Mouse (Mus musculus) retina, postnatal 7 days (tissue): ENCODE measurements around the gene Lipt1.
A peak's percentile ranks its signal among the peaks of the same experiment; 100 is the strongest.

Experiments used
- DNase-seq: peaks from one replicate; pipeline ENCODE4 v3.0.0-alpha.2; 2012; ENCODE audit warnings: low read depth, low spot score

The Lipt1 gene

DNA sequence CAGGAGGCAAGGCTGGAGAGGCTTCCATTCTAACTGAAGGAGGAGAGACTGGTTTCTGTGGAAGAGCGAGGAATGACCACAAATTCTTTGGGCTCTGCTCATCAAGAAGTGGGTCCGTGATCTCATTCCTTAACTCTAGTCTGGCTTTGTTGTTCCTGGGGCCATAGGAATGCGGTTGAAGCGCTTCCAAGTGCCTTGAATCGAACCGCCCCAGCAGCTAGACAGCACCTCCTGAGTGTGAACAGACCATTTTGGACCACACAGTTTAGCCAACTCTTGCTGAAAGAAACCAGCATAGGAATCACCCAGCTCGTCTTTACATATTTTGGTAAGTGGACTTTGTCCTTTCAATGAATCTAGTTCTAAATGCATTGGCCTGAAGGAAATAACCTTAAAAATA lies at the start of gene Lipt1:
TSS of gene Lipt1 (plus strand) at position 35 of the 400 bp plus-strand sequence.
- DNase-seq: no peak

DNA sequence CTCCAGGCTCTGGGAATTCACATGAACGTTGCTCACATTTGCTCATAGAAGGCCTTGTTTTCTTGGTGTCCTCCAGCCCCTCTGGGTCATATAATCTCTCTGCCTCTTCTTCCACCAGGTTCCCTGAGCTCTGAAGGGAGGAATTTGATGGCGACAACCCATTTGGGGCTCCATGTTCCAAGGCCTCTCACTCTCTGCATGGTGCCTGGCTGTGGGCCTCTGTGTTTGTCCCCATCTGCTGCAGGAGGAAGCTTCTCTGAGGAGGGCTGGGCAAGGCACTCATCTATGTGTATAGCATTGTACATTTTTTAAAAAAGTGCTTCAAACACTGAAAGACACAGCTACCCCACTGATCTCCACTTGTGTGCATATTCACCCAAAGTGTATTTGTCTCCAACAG lies 39.9 kb upstream of the Lipt1 start:
- DNase-seq: no peak

DNA sequence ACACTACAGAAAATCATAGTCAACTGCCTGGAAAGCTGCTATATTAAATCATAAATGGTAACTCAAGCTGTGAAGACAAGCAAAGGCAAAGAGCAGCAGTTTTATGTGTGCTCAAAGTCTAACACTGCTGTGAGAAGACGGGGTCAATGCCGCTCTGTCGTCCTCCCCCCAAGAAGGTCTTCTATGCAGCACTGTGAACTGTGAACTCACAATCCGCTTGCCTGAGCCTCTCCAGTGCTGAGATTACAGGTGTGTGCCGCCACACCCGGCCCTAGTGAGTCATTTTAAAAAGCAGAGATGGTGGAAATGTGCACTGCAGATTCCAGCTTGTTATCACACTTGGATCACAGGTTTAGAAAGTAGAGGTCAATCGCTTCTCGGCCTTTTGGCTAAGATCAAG lies 24.7 kb upstream of the Lipt1 start:
- DNase-seq: no peak

- no peak for DNase-seq
Measured at GRCm38 (mm10) chr1:37850696-37851095, 20.8 kb upstream of the Lipt1 start.

- peak; percentile 100 for DNase-seq
Measured at GRCm38 (mm10) chr1:37864511-37865400, 6.8 kb upstream of the Lipt1 start.

DNA sequence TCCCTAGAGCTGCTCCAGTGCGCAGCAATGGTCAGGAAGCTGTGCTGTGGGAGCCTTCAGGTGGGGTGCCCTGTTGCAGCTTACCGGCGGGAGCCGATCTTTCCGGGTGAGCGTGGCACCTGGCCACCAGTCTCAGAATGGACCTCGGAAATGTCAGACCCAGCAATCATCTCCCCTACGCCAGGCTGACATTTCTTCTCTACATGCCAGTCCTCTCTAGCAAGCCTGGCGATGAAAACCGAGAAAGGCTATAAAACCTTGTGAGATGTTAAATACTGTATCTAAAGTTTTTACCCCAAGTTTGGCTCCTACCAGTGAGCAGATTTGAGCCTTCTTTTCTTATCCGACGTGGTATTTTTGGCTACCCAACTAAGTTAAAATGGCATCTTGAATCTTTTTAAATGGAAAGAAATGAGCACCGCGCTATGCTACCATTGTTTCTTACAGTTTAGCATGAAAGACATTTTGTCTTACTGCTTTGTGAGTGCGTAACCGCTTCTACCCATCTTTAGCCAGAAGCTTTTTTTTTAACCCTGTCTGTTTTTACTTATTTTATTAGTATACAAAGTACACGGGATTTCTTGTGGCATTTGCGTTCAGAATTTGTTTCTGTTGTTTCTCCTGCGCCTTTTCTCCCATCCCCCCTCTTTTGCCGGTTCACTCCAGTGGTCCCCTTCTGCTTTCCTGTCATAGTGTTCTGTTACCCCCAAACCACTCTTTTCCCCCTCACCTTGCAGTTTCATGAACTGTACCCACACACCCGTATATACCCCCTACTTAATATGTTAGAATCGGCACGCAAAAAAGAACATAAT lies 5.9 kb upstream of the Lipt1 start:
- DNase-seq: no peak

DNA sequence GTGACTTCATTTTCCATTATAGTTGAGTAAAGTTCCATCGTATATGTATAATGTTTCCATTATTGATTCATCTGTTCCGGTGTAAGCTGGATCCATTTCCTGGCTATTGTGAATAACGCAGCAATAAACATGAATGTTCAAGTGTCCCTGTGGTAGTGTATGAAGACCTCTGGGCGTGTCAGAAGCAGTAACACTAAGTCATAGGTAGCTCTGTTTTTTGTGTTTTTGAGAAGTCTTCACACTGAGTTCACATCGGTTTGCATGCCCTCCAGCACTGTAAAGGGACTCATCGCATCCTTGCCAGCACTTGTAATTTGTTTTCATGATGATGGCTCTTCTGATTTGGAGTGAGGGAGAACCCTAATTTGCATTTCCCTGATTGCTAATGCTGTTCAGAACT lies 5.3 kb upstream of the Lipt1 start, which contains the start of gene Tsga10:
TSS of gene Tsga10 (minus strand) at position 144 of the 400 bp plus-strand sequence.
- DNase-seq: no peak

- DNase-seq: no peak
Measured at GRCm38 (mm10) chr1:37867056-37867455, 4.5 kb upstream of the Lipt1 start.

DNA sequence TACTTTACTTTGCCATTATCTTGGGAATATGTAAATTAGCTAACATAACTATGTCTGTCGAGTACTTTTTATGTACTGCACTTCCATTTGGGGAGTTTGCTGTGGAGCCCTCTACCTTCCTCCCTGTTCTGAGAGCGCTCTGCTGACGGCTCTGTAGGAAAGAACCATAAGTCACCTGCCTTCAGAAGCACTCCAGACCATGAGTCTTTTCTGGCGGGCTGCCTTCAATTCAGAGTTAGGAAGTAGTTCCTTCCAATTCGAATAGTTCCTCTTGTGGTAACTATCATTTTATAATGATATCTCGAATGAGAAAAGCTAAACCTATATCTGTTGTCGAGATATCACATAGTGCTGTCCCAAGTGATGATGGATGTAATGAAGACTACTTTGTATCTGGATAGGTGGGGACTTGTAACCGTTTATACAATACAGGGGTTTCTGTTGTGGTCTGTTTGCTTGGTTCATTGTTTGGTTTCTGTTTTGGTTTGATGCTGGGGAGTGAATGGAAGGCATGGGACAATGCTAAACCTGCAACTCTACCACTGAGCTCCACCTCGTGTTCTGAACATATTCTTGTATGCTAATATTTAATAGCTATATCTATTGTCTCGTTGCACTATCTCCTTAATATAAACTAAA lies 3.7 kb upstream of the Lipt1 start:
- DNase-seq: no peak

GRCm38 (mm10) chr1:37868640-37869039 lies 2.9 kb upstream of the Lipt1 start:
- no peak for DNase-seq

DNA sequence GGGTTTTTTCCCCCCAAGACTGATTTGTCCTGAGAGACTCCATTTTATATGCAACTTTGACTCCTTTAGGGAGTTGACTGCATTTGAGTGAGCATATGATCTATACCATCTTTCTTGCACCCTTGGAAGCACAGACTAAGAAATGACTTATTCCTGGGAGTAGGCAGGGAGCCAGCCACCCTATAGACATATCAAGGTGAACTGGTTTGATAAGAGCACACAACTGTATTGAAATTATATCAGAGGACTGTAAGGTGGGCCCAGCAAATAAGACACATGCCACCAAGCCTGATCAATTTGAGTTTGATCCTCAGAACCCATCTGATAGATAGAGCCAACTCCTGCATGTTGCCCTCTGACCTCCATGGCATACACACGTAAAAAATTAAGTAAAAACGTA lies 2.2 kb upstream of the Lipt1 start:
- no peak for DNase-seq

GRCm38 (mm10) chr1:37872131-37873067 lies 861 bp downstream of the Lipt1 start:
- DNase-seq: peak; percentile 41

DNA sequence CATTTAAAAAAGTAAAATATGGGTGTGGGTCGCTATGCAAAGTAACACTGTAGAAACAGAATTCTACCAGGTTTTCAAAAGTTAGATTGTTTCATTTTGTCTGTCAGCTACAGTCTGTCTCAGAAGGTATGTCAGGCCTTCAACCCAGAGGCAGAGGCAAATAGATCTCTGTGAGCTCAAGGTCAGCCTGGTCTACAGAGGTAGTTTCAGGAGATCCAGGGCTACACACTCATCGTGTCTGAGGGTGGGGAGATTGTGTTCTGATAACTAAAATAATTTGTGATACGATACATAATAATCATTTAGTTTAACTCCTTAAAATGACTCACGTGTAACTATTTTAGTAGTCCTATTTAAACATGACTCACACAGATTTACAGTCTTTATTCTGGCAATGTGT lies 1.6 kb downstream of the Lipt1 start:
- DNase-seq: no peak

GRCm38 (mm10) chr1:37877736-37878460 lies 6.4 kb downstream of the Lipt1 start:
- DNase-seq: no peak

DNA sequence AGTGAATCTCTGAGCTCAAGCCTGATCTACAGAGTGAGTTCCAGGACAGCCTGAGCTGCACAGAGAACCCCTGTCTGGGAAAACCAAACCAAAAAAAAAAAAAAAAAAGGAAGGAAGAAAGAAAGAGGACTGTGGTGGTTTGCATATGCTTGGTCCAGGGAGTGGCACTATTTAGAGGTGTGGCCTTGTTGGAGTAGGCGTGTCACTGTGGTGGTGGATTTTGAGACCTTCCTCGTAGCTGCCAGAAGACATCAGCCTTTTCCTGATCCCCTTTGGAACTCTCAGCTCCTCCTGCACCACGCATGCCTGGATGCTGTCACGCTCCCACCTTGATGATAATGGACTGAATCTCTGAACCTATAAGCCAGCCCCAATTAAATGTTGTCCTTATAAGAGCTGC lies 11.9 kb downstream of the Lipt1 start:
- DNase-seq: no peak

DNA sequence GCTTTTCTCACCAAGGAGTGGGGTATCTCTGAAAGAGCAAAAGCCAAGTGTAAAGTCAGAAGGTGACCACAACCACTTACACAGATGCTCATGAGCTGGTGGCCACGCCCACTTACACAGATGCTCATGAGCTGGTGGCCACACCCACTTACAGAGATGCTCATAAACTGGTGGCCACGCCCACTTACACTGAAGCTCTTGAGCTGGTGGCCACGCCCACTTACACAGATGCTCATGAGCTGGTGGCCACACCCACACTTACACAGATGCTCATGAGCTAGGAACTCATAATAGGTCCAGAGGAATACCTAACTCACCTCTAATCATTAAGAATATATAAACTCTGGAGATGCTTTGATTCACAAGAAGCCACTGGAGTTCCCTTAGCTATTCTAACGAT lies 12.9 kb downstream of the Lipt1 start:
- no peak for DNase-seq

DNA sequence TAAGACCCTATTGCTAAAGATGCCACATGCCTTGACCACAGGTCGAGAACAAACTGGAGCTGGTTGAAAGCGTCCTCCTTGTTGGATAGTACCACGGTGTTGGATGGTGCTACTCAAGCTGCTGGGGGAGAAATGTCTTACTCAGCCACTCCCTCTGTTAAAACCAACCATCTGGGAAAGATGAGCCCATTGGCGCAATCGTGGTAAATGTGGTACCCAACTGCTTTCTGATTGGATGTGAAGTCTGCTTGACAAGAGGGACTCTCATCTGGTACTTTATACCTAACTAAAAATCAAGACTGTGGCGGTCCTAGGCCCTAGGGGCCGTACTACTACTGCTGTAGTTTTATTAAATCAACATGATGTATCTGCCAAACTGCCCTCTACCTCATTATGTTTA lies 17.7 kb downstream of the Lipt1 start:
- DNase-seq: no peak

GRCm38 (mm10) chr1:37890025-37890652 lies 18.6 kb downstream of the Lipt1 start, which contains the start of the genes Mitd1 and Mrpl30:
Gene Mitd1 (minus strand): TSS chr1:37890411.
Gene Mrpl30 (plus strand): TSS chr1:37890477.
- DNase-seq: peak; percentile 92

DNA sequence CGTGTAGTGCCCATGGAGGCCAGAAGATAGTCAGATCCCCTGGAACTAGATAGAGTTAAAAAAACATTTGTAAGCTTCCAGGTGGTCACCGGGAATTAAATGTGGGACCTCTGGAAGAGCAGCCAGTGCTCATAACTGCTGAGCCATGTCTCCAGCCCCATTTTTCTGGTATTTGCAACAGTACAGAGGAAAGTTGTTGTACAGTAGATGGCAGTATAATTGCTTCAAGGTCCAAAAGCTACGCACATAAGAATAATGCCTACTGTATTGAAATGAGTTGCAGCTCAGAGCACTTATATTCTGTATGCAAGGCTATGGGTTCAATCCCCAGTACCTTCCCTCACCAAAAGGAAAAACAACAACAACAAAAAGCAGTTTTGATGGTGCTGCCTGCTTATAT lies 19.9 kb downstream of the Lipt1 start:
- DNase-seq: no peak

DNA sequence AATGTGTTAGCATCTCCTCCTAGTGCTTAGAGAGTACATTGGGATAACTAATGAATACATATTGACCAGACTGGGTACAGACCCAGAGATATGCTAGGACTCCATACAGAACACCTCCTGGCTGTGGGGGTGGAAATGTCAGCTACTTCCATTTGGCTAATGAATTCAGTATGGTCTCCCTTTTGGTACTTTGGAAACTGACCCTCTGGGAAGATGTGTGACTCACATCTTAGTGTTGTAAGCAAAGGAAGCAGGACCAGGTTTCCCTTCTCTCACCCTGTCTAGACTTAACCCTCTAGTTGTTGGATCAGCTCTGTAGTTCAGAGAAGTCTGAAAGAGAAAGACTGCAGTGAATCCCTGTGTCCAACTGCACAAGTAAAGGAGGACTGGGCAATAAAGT lies 23.1 kb downstream of the Lipt1 start:
- DNase-seq: no peak
